Mouse (Mus musculus) cerebellum, adult 2 months (tissue): ENCODE results near the gene Fbrs.
"Not testable (repeated sequence)": the region's sequence is repeated elsewhere in the genome, so short reads cannot be mapped to it uniquely, and the experiment has no call there.

Source experiments
- CTCF ChIP-seq: fragments of 200-500 bp; IDR thresholded peaks from 2 replicates; pipeline ENCODE4 v1.5.1; 2011; ENCODE audit warnings: low read depth, mild to moderate bottlenecking, control low read depth, low read length, moderate library complexity, borderline replicate concordance; ENCODE audit not compliant: insufficient read depth
- POLR2A ChIP-seq: fragments of 200-500 bp; IDR thresholded peaks from 2 replicates; pipeline ENCODE4 v1.6.1; 2011; ENCODE audit warnings: low read length, control low read depth, borderline replicate concordance; ENCODE audit not compliant: insufficient read depth

- TF ChIP-seq POLR2A, CTCF: not testable (repeated sequence)
Observed at GRCm38 (mm10) chr7:127465670-127466069, 13.3 kb upstream of the Fbrs start.
